Mouse (Mus musculus) liver, adult 2 months (tissue): ENCODE measurements around the gene Foxp1. TPM values are rescaled to one million over a fixed set of nuclear protein-coding genes. Genes with fewer than 3 reads are reported as not detected.
A peak's percentile ranks its signal among the peaks of the same experiment; 100 is the strongest.

Experiments used
- DNase-seq: peaks from one replicate; pipeline ENCODE4 v3.0.0-alpha.2; 2011; ENCODE audit warnings: low read depth, low spot score; ENCODE audit errors: extremely low read depth
- H3K27ac ChIP-seq: fragments of 200-500 bp; replicated peaks from 2 replicates; pipeline ENCODE4 v1.5.1; 2012; ENCODE audit warnings: low read depth, mild to moderate bottlenecking, control low read depth, inconsistent platforms, low read length; ENCODE audit not compliant: insufficient read depth
- H3K27me3 ChIP-seq: fragments of 200-500 bp; 2 replicates; pipeline ENCODE4 v1.6.1; 2012; ENCODE audit warnings: mild to moderate bottlenecking, moderate library complexity, low read length, inconsistent platforms; ENCODE audit not compliant: control insufficient read depth, insufficient read depth
- H3K36me3 ChIP-seq: fragments of 200-500 bp; 2 replicates; pipeline ENCODE4 v1.6.1; 2012; ENCODE audit warnings: low read length, inconsistent platforms; ENCODE audit not compliant: control insufficient read depth, insufficient read depth
- H3K4me1 ChIP-seq: fragments of 200-500 bp; 2 replicates; pipeline ENCODE4 v1.6.1; 2011; ENCODE audit warnings: low read length; ENCODE audit not compliant: control insufficient read depth, insufficient read depth
- H3K4me3 ChIP-seq: fragments of 200-500 bp; 2 replicates; pipeline ENCODE4 v1.5.1; 2011; ENCODE audit warnings: low read depth, mild to moderate bottlenecking, control low read depth, low read length, moderate library complexity; ENCODE audit not compliant: insufficient read depth
- H3K79me2 ChIP-seq: fragments of 200-500 bp; 2 replicates; pipeline ENCODE4 v1.6.1; 2012; ENCODE audit warnings: inconsistent platforms, mild to moderate bottlenecking, low read length, moderate library complexity; ENCODE audit not compliant: control insufficient read depth, insufficient read depth
- H3K9ac ChIP-seq: fragments of 200-500 bp; 2 replicates; pipeline ENCODE4 v1.6.1; 2012; ENCODE audit warnings: low read depth, mild to moderate bottlenecking, control low read depth, inconsistent platforms, low read length
- CTCF ChIP-seq: fragments of 200-500 bp; IDR thresholded peaks from 2 replicates; pipeline ENCODE4 v1.5.1; 2011; ENCODE audit warnings: low read depth, low read length, control low read depth
- POLR2A ChIP-seq: fragments of 200-500 bp; IDR thresholded peaks from 2 replicates; pipeline ENCODE4 v1.6.1; 2011; ENCODE audit warnings: low read length, control low read depth; ENCODE audit not compliant: insufficient read depth; ENCODE audit errors: extremely low read depth
- WGBS: fragments of 180-500 bp; shearing (Covaris S2); methylation state at CpG from one replicate; pipeline ENCODE4 v1.1.7; 2018; 5-methylcytosine and 5-hydroxymethylcytosine counted together
- polyA plus RNA-seq: library from polyadenylated mRNA; depleted of rRNA; stranded (reverse); fragments of >200 nt; gene quantifications from 2 replicates; pipeline ENCODE4 v1.2.3, GENCODE M21; 2012
- total RNA-seq: library from RNA; depleted of rRNA; stranded (reverse); fragments of >200 nt; gene quantifications from 2 replicates; pipeline ENCODE4 v1.2.3, GENCODE M21; 2014

Gene Foxp1
- total and polyA plus RNA-seq, 2 experiments, result 22.7 to 24.8 TPM

- 93% methylated on average over 10 of the region's 10 CpGs for WGBS
- H3K79me2 ChIP-seq, result no peaks in the 10 kb centered on the region
- no peaks in the 10 kb centered on the region for H3K27me3 ChIP-seq
- no peak for DNase-seq
- TF ChIP-seq CTCF, result no peak
- no peak for TF ChIP-seq POLR2A
- no peak overlapping the region for H3K27ac ChIP-seq
- peaks cover 11% of the 10 kb centered on the region; the same call in 1 of the 2 replicates for H3K36me3 ChIP-seq
- H3K4me3 ChIP-seq, result no peak overlapping the region
- H3K9ac ChIP-seq, result no peak overlapping the region
- peaks cover 8% of the 10 kb centered on the region for H3K4me1 ChIP-seq
Observed at GRCm38 (mm10) chr6:99009771-99010170, 512.8 kb downstream of the Foxp1 start.

GRCm38 (mm10) chr6:99008565-99008964 lies 514.0 kb downstream of the Foxp1 start:
- Histone ChIP-seq H3K27me3 (no peaks in the 10 kb centered on the region), H3K4me1 (peaks cover 8% of the 10 kb centered on the region), H3K79me2 (no peaks in the 10 kb centered on the region), H3K36me3 (peaks cover 16% of the 10 kb centered on the region; the same call in 1 of the 2 replicates), H3K9ac (no peak overlapping the region), H3K27ac (no peak overlapping the region), H3K4me3 (no peak overlapping the region)
- 100% methylated on average over 1 of the region's 1 CpGs for WGBS
- no peak for DNase-seq
- TF ChIP-seq CTCF (peak; percentile 31; the same call in 1 of the 2 replicates), POLR2A (no peak)

- Histone ChIP-seq H3K27me3 (no peaks in the 10 kb centered on the region), H3K9ac (no peak overlapping the region), H3K79me2 (no peaks in the 10 kb centered on the region), H3K36me3 (peaks cover 16% of the 10 kb centered on the region; the same call in 1 of the 2 replicates), H3K27ac (no peak overlapping the region), H3K4me3 (no peak overlapping the region), H3K4me1 (peaks cover 6% of the 10 kb centered on the region)
- WGBS, result 79% methylated on average over 6 of the region's 6 CpGs
- DNase-seq, result no peak
- TF ChIP-seq POLR2A, result no peak
- no peak for TF ChIP-seq CTCF
Observed at GRCm38 (mm10) chr6:99007542-99007941, 515.0 kb downstream of the Foxp1 start.

GRCm38 (mm10) chr6:99004255-99004997 lies 518.1 kb downstream of the Foxp1 start:
- Histone ChIP-seq H3K36me3 (peaks cover 20% of the 10 kb centered on the region), H3K4me1 (peaks cover 4% of the 10 kb centered on the region; the same call in 1 of the 2 replicates), H3K79me2 (peaks cover 13% of the 10 kb centered on the region), H3K4me3 (no peak overlapping the region), H3K27me3 (no peaks in the 10 kb centered on the region), H3K27ac (no peak overlapping the region), H3K9ac (no peak overlapping the region)
- DNase-seq, result no peak
- 92% methylated on average over 12 of the region's 12 CpGs for WGBS
- TF ChIP-seq CTCF (no peak), POLR2A (no peak)

GRCm38 (mm10) chr6:99003108-99003709 lies 519.3 kb downstream of the Foxp1 start:
- WGBS, result 91% methylated on average over 15 of the region's 15 CpGs
- TF ChIP-seq POLR2A, result no peak
- no peak for TF ChIP-seq CTCF
- DNase-seq, result no peak
- H3K79me2 ChIP-seq, result peaks cover 13% of the 10 kb centered on the region
- H3K4me3 ChIP-seq, result no peak overlapping the region
- no peak overlapping the region for H3K9ac ChIP-seq
- H3K27ac ChIP-seq, result no peak overlapping the region
- H3K4me1 ChIP-seq, result peaks cover 4% of the 10 kb centered on the region; the same call in 1 of the 2 replicates
- H3K36me3 ChIP-seq, result peaks cover 15% of the 10 kb centered on the region
- no peaks in the 10 kb centered on the region for H3K27me3 ChIP-seq
